Mouse (Mus musculus) liver, adult 2 months (tissue): ENCODE results near the gene Strn4.

Source experiments
- CTCF ChIP-seq: fragments of 200-500 bp; IDR thresholded peaks from 2 replicates; pipeline ENCODE4 v1.5.1; 2011; ENCODE audit warnings: low read depth, low read length, control low read depth
- POLR2A ChIP-seq: fragments of 200-500 bp; IDR thresholded peaks from 2 replicates; pipeline ENCODE4 v1.6.1; 2011; ENCODE audit warnings: low read length, control low read depth; ENCODE audit not compliant: insufficient read depth; ENCODE audit errors: extremely low read depth

- TF ChIP-seq CTCF, result no peak
- no peak for TF ChIP-seq POLR2A
These were observed 20.8 kb upstream of the Strn4 start for GRCm38 (mm10) chr7:16794886-16795285.
